In genomic region chr14:59200711-59201603, GRCm38 (mm10) we compare ENCODE assay signal across 8 mouse cellular contexts. TPM values are rescaled to one million over a fixed set of nuclear protein-coding genes. Genes with fewer than 3 reads are reported as not detected.
DNase-seq lines count a peak whose midpoint lies in the region; ATAC-seq and TF ChIP-seq lines count a peak whose summit lies in the region.

TSS of gene Rcbtb1 (plus strand) at chr14:59201209.

- no peaks in the 10 kb centered on the region; the same call in 1 of the 2 replicates for H3K4me1 ChIP-seq in cortical plate, adult 2 months (ENCODE audit: control insufficient read depth, insufficient read depth, low read length)
- peaks cover 11% of the 10 kb centered on the region for H3K4me1 ChIP-seq in megakaryocyte, embryonic 14.5 days

- H3K27ac ChIP-seq in cortical plate, adult 2 months (ENCODE audit: insufficient read depth, low read length) = peak within 1 kb of the TSS; percentile 99

- peaks cover 26% of the 10 kb centered on the region for H3K27me3 ChIP-seq in megakaryocyte, embryonic 14.5 days (replicated peaks)

- no peaks in the 10 kb centered on the region for H3K36me3 ChIP-seq in megakaryocyte, embryonic 14.5 days (replicated peaks; ENCODE audit: low read length)

- ATAC-seq in activated CD4-positive, CD25-positive, alpha-beta regulatory T cell, adult 4 months = peak; percentile 80

- H3K4me3 ChIP-seq in cortical plate, adult 2 months (ENCODE audit: insufficient read depth, low read length) = peak within 1 kb of the TSS; percentile 100
- H3K4me3 ChIP-seq in megakaryocyte, embryonic 14.5 days (replicated peaks) = peak within 1 kb of the TSS; percentile 96

- DNase-seq in gastrocnemius, adult 8-10 months (ENCODE audit: low spot score in 2 of 2) = peak; percentile 87 to 91
- DNase-seq in hindlimb bud, embryonic 11.5 days (ENCODE audit: extremely low spot score, low read depth, low spot score) = peak; percentile 81
- peak; percentile 87 to 90 for DNase-seq in left cerebral cortex, adult 8-10 months (ENCODE audit: low spot score in 2 of 2)
- DNase-seq in right cerebral cortex, postnatal 10 days (ENCODE audit: low spot score in 2 of 2) = peak; percentile 94
- peak; percentile 88 for DNase-seq in urinary bladder, postnatal 25 days (ENCODE audit: low spot score)

- no peak for TF ChIP-seq CTCF in cortical plate, adult 2 months (IDR thresholded peaks at IDR 0.05; ENCODE audit: extremely low read depth, insufficient read depth, low read length)

- TF ChIP-seq POLR2A in cortical plate, adult 2 months (IDR thresholded peaks at IDR 0.05; ENCODE audit: extremely low read depth, insufficient read depth, low read length) = 0 out of 2 replicates have a peak, but pooled peaks have one; percentile 49

- peaks cover 7% of the 10 kb centered on the region for H3K9me3 ChIP-seq in megakaryocyte, embryonic 14.5 days

RNA-seq across cellular contexts. Expression of gene Rcbtb1, which starts in this region (rescaled TPM):
- polyA plus RNA-seq in activated CD4-positive, CD25-positive, alpha-beta regulatory T cell, adult 4 months (2017; shearing (Covaris generic)) = 10 to 100 TPM; 25.2 to 35.3 TPM
- 31.9 and 35.2 TPM in 2 replicates for polyA plus RNA-seq in cortical plate, adult 2 months (2012; rRNA removed)
- total RNA-seq in gastrocnemius, adult 8-10 months (2022) = 10 to 100 TPM; 11.0 to 14.5 (median 13.9) TPM
- total RNA-seq in left cerebral cortex, adult 8-10 months (2022) = 10 to 100 TPM; 39.1 to 44.2 (median 40.2) TPM
- 0.28 TPM in 1 of 2 replicates, not detected in the other for polyA plus RNA-seq in megakaryocyte, embryonic 14.5 days (2012; ENCODE audit: insufficient read depth, low replicate concordance)

Comparison
In these comparisons a context has a peak if more than half of its experiments do, and no peak if none do; other contexts are left out.
1. Peak in every context shown above with its lines: DNase-seq, ATAC-seq, H3K4me3 ChIP-seq and H3K27ac ChIP-seq.
2. RNA of gene Rcbtb1 (polyA plus RNA-seq): 25.2 to 35.3 TPM in activated CD4-positive, CD25-positive, alpha-beta regulatory T cell, adult 4 months and 31.9 to 35.2 TPM in cortical plate, adult 2 months; 0.28 TPM in megakaryocyte, embryonic 14.5 days; every median in the first group is over 10 times any median in the second.